Mouse (Mus musculus) CH12.LX (cell line): ENCODE measurements around the gene Cgref1.

Source experiments
- CTCF ChIP-seq, 2 experiments: IDR thresholded peaks in 1 of 2; conservative IDR thresholded peaks in 1 of 2; 2 replicates each; pipeline ENCODE4 v1.5.1; 2011 to 2012; ENCODE audit warnings: low read depth in 2 of 2, low read length in 2 of 2, improper control_type of control experiment in 1 of 2, inconsistent platforms in 1 of 2, mild to moderate bottlenecking in 1 of 2, moderate library complexity in 1 of 2
- HCFC1 ChIP-seq: IDR thresholded peaks from 2 replicates; pipeline ENCODE4 v1.6.1; 2012; ENCODE audit warnings: low read depth, mild to moderate bottlenecking, inconsistent platforms, low read length, improper control_type of control experiment
- MEF2A ChIP-seq: IDR thresholded peaks from 2 replicates; pipeline ENCODE4 v1.6.1; 2014; ENCODE audit warnings: low read depth, mild to moderate bottlenecking, inconsistent platforms, low read length, improper control_type of control experiment, borderline replicate concordance
- MYC ChIP-seq: IDR thresholded peaks from 2 replicates; pipeline ENCODE4 v1.6.1; 2011; ENCODE audit warnings: low read depth, mild to moderate bottlenecking, improper control_type of control experiment, low read length
- PAX5 ChIP-seq: IDR thresholded peaks from 2 replicates; pipeline ENCODE4 v1.6.1; 2012; ENCODE audit warnings: low read length, inconsistent platforms, mixed read lengths
- RAD21 ChIP-seq: IDR thresholded peaks from 2 replicates; pipeline ENCODE4 v1.6.1; 2011; ENCODE audit warnings: low read depth, mild to moderate bottlenecking, low read length, improper control_type of control experiment, moderate library complexity

DNA sequence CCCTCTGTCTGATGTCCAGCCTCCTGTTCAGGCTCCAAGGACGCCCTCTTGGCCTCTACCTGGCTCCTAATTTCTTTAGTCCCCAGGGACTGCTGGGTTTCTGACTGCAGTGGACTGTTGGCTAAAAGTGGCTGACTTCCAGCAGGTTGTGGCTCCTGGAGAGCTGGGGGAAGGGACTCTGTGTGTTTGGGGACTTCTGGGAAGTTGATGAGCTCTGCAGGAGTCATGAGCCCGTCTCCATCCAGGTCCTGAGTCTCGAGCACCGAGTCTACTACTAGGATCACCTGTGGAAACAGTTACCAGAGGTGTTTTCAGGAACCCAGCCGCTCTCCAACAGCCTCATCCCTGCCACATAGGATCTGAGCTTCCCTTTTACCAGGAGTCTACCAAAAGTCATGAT is 11.7 kb downstream of the Cgref1 start:
- no peak for TF ChIP-seq PAX5
- no peak for TF ChIP-seq CTCF (conservative IDR thresholded peaks at IDR 0.05 in 1 of 2, IDR thresholded peaks at IDR 0.05 in 1 of 2; ENCODE audit: low read depth in 2 of 2, low read length in 2 of 2)
- TF ChIP-seq RAD21: no peak
- TF ChIP-seq HCFC1: no peak
- TF ChIP-seq MYC: no peak
- no peak for TF ChIP-seq MEF2A
